Mouse (Mus musculus): Measurements from ENCODE around the gene Adamtsl1. TPM values are rescaled to one million over a fixed set of nuclear protein-coding genes. Genes with fewer than 3 reads are reported as not detected.

The Adamtsl1 gene
- polyA plus RNA-seq, 1 experiment from 2014 or later: 11.5 TPM

GRCm38 (mm10) chr4:85618746-85619145 is 104.8 kb downstream of the Adamtsl1 start:
- ATAC-seq (ENCODE audit: low FRiP score): no peak
- Histone ChIP-seq H3K4me2 (replicated peaks) (no peak overlapping the region), H3K4me3 (replicated peaks; ENCODE audit: low read length) (no peak overlapping the region), H3K36me3 (replicated peaks; ENCODE audit: control insufficient read depth, insufficient read depth) (no peaks in the 10 kb centered on the region), H3K27me3 (ENCODE audit: control insufficient read depth, insufficient read depth, low read length) (no peaks in the 10 kb centered on the region), H3K9ac (no peak overlapping the region), H3K9me3 (ENCODE audit: control insufficient read depth, low read length) (no peaks in the 10 kb centered on the region), H3K27ac (no peak overlapping the region), H3K4me1 (replicated peaks; ENCODE audit: control insufficient read depth, insufficient read depth, low read length) (no peaks in the 10 kb centered on the region)
- WGBS: 93% methylated on average over 5 of the region's 5 CpGs
- DNase-seq (ENCODE audit: low spot score): no peak

DNA sequence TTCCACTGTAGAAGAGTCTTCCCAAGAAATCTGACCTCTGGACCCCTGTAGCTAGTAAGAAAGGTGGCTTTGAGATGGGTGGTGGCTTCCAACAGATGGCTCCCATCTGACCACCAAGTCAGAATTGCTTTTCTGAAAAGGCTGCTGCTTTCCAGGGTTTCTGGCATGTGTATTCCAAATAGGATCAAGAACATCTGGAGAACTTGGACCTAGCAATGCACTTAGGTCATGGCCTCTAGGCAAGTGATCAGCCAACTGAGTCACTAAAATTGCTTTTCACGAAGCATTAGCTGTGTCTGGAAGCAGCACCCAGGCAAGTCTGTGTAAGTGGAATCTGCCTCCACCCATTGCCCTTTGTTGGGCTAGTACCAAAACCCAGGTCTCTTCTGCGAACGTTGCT is 105.3 kb downstream of the Adamtsl1 start:
- Histone ChIP-seq H3K27ac (no peak overlapping the region), H3K27me3 (ENCODE audit: control insufficient read depth, insufficient read depth, low read length) (no peaks in the 10 kb centered on the region), H3K9me3 (ENCODE audit: control insufficient read depth, low read length) (no peaks in the 10 kb centered on the region), H3K36me3 (replicated peaks; ENCODE audit: control insufficient read depth, insufficient read depth) (no peaks in the 10 kb centered on the region), H3K4me2 (replicated peaks) (no peak overlapping the region), H3K4me3 (replicated peaks; ENCODE audit: low read length) (no peak overlapping the region), H3K9ac (no peak overlapping the region), H3K4me1 (replicated peaks; ENCODE audit: control insufficient read depth, insufficient read depth, low read length) (no peaks in the 10 kb centered on the region)
- 87% methylated on average over 3 of the region's 3 CpGs for WGBS
- ATAC-seq (ENCODE audit: low FRiP score): no peak
- DNase-seq (ENCODE audit: low spot score): no peak

DNA sequence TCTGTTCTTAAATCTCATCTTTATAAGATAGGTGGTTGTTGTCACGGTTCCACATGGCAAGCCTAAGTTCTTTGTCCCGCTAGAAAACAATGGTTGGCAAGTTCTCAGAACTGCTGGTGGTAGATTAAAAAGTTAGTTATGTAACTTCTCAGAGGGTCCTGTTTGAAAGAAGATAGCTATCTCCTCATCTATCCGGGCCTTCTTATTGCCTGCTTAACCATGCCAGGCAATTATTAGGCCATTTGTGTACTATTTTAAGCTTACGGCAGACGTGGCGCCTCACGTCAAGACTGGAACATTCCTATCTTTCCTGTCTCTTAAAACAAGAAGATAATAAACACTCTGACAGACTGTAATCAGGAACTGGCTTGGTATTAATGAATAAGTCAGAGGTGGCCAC is 115.4 kb downstream of the Adamtsl1 start:
- no peak overlapping the region for H3K4me3 ChIP-seq (replicated peaks; ENCODE audit: low read length)
- H3K4me1 ChIP-seq (replicated peaks; ENCODE audit: control insufficient read depth, insufficient read depth, low read length): no peaks in the 10 kb centered on the region
- no peaks in the 10 kb centered on the region for H3K9me3 ChIP-seq (ENCODE audit: control insufficient read depth, low read length)
- H3K4me2 ChIP-seq (replicated peaks): no peak overlapping the region
- no peak overlapping the region for H3K27ac ChIP-seq
- no peak for ATAC-seq (ENCODE audit: low FRiP score)
- DNase-seq (ENCODE audit: low spot score): no peak
- H3K36me3 ChIP-seq (replicated peaks; ENCODE audit: control insufficient read depth, insufficient read depth): no peaks in the 10 kb centered on the region
- no peak overlapping the region for H3K9ac ChIP-seq
- H3K27me3 ChIP-seq (ENCODE audit: control insufficient read depth, insufficient read depth, low read length): no peaks in the 10 kb centered on the region
- 88% methylated on average over 7 of the region's 7 CpGs for WGBS

- WGBS: 89% methylated on average over 5 of the region's 5 CpGs
- ATAC-seq (ENCODE audit: low FRiP score) (no peak), DNase-seq (ENCODE audit: low spot score) (no peak)
These were observed 155.3 kb downstream of the Adamtsl1 start for GRCm38 (mm10) chr4:85669271-85669670.

GRCm38 (mm10) chr4:85669735-85670134 is 155.8 kb downstream of the Adamtsl1 start:
- Histone ChIP-seq H3K36me3 (replicated peaks; ENCODE audit: control insufficient read depth, insufficient read depth) (no peaks in the 10 kb centered on the region), H3K4me1 (replicated peaks; ENCODE audit: control insufficient read depth, insufficient read depth, low read length) (no peaks in the 10 kb centered on the region), H3K27ac (no peak overlapping the region), H3K4me2 (replicated peaks) (no peak overlapping the region), H3K9me3 (ENCODE audit: control insufficient read depth, low read length) (no peaks in the 10 kb centered on the region), H3K9ac (no peak overlapping the region), H3K4me3 (replicated peaks; ENCODE audit: low read length) (no peak overlapping the region), H3K27me3 (ENCODE audit: control insufficient read depth, insufficient read depth, low read length) (no peaks in the 10 kb centered on the region)
- no peak for DNase-seq (ENCODE audit: low spot score)
- ATAC-seq (ENCODE audit: low FRiP score): no peak
- WGBS: 83% methylated on average over 1 of the region's 1 CpGs

More at GRCm38 (mm10) chr4:85669271-85669670, 155.3 kb downstream of the Adamtsl1 start:
- H3K36me3 ChIP-seq (replicated peaks; ENCODE audit: control insufficient read depth, insufficient read depth): no peaks in the 10 kb centered on the region
- H3K27ac ChIP-seq: no peak overlapping the region
- H3K9ac ChIP-seq: no peak overlapping the region
- no peaks in the 10 kb centered on the region for H3K4me1 ChIP-seq (replicated peaks; ENCODE audit: control insufficient read depth, insufficient read depth, low read length)
- H3K4me3 ChIP-seq (replicated peaks; ENCODE audit: low read length): no peak overlapping the region
- H3K27me3 ChIP-seq (ENCODE audit: control insufficient read depth, insufficient read depth, low read length): no peaks in the 10 kb centered on the region
- H3K4me2 ChIP-seq (replicated peaks): no peak overlapping the region
- H3K9me3 ChIP-seq (ENCODE audit: control insufficient read depth, low read length): no peaks in the 10 kb centered on the region

GRCm38 (mm10) chr4:85672290-85672689 is 158.3 kb downstream of the Adamtsl1 start:
- no peaks in the 10 kb centered on the region for H3K36me3 ChIP-seq (replicated peaks; ENCODE audit: control insufficient read depth, insufficient read depth)
- 54% methylated on average over 4 of the region's 4 CpGs for WGBS
- no peak for DNase-seq (ENCODE audit: low spot score)
- no peaks in the 10 kb centered on the region for H3K9me3 ChIP-seq (ENCODE audit: control insufficient read depth, low read length)
- no peak overlapping the region for H3K27ac ChIP-seq
- ATAC-seq (ENCODE audit: low FRiP score): no peak
- H3K27me3 ChIP-seq (ENCODE audit: control insufficient read depth, insufficient read depth, low read length): no peaks in the 10 kb centered on the region
- H3K4me2 ChIP-seq (replicated peaks): no peak overlapping the region
- no peak overlapping the region for H3K4me3 ChIP-seq (replicated peaks; ENCODE audit: low read length)
- H3K9ac ChIP-seq: no peak overlapping the region
- H3K4me1 ChIP-seq (replicated peaks; ENCODE audit: control insufficient read depth, insufficient read depth, low read length): no peaks in the 10 kb centered on the region

- ATAC-seq (ENCODE audit: low FRiP score) (no peak), DNase-seq (ENCODE audit: low spot score) (no peak)
- no peaks in the 10 kb centered on the region for H3K27me3 ChIP-seq (ENCODE audit: control insufficient read depth, insufficient read depth, low read length)
- no peak overlapping the region for H3K4me2 ChIP-seq (replicated peaks)
- no peaks in the 10 kb centered on the region for H3K36me3 ChIP-seq (replicated peaks; ENCODE audit: control insufficient read depth, insufficient read depth)
- no peaks in the 10 kb centered on the region for H3K4me1 ChIP-seq (replicated peaks; ENCODE audit: control insufficient read depth, insufficient read depth, low read length)
- no peak overlapping the region for H3K9ac ChIP-seq
- 42% methylated on average over 1 of the region's 1 CpGs for WGBS
- no peak overlapping the region for H3K27ac ChIP-seq
- H3K9me3 ChIP-seq (ENCODE audit: control insufficient read depth, low read length): no peaks in the 10 kb centered on the region
- no peak overlapping the region for H3K4me3 ChIP-seq (replicated peaks; ENCODE audit: low read length)
These were observed 163.6 kb downstream of the Adamtsl1 start for GRCm38 (mm10) chr4:85677621-85678020.

GRCm38 (mm10) chr4:85686160-85686559 is 172.2 kb downstream of the Adamtsl1 start:
- no peaks in the 10 kb centered on the region for H3K36me3 ChIP-seq (replicated peaks; ENCODE audit: control insufficient read depth, insufficient read depth)
- H3K4me2 ChIP-seq (replicated peaks): no peak overlapping the region
- no peak for ATAC-seq (ENCODE audit: low FRiP score)
- no peaks in the 10 kb centered on the region for H3K27me3 ChIP-seq (ENCODE audit: control insufficient read depth, insufficient read depth, low read length)
- no peak overlapping the region for H3K4me3 ChIP-seq (replicated peaks; ENCODE audit: low read length)
- no peak overlapping the region for H3K9ac ChIP-seq
- no peaks in the 10 kb centered on the region for H3K4me1 ChIP-seq (replicated peaks; ENCODE audit: control insufficient read depth, insufficient read depth, low read length)
- H3K27ac ChIP-seq: no peak overlapping the region
- no peak for DNase-seq (ENCODE audit: low spot score)
- 84% methylated on average over 4 of the region's 4 CpGs for WGBS
- no peaks in the 10 kb centered on the region for H3K9me3 ChIP-seq (ENCODE audit: control insufficient read depth, low read length)

DNA sequence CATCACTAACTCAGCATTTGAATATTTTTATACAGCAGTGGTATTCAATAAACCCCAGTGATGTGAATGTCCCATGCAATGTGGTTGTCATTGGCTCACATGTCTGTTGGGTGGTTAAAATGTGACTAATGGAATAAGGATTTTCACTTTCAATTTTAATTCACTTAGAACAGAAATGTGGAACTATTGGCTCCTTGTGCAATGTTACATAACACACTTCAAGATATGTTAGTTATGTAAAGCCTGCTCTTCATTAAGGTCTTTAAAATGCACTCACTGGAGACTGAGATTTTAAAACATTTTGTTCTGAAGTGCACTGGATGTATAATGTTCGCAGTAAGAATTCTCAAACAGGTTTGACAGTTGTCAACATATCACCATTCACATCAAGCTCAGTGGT is 181.3 kb downstream of the Adamtsl1 start:
- no peaks in the 10 kb centered on the region for H3K27me3 ChIP-seq (ENCODE audit: control insufficient read depth, insufficient read depth, low read length)
- H3K4me3 ChIP-seq (replicated peaks; ENCODE audit: low read length): no peak overlapping the region
- H3K9ac ChIP-seq: no peak overlapping the region
- H3K4me2 ChIP-seq (replicated peaks): no peak overlapping the region
- DNase-seq (ENCODE audit: low spot score): no peak
- 96% methylated on average over 1 of the region's 1 CpGs for WGBS
- H3K27ac ChIP-seq: no peak overlapping the region
- no peak for ATAC-seq (ENCODE audit: low FRiP score)
- no peaks in the 10 kb centered on the region for H3K4me1 ChIP-seq (replicated peaks; ENCODE audit: control insufficient read depth, insufficient read depth, low read length)
- H3K36me3 ChIP-seq (replicated peaks; ENCODE audit: control insufficient read depth, insufficient read depth): no peaks in the 10 kb centered on the region
- H3K9me3 ChIP-seq (ENCODE audit: control insufficient read depth, low read length): peaks cover 11% of the 10 kb centered on the region

- Histone ChIP-seq H3K9me3 (ENCODE audit: control insufficient read depth, low read length) (no peaks in the 10 kb centered on the region), H3K4me2 (replicated peaks) (no peak overlapping the region), H3K4me1 (replicated peaks; ENCODE audit: control insufficient read depth, insufficient read depth, low read length) (no peaks in the 10 kb centered on the region), H3K36me3 (replicated peaks; ENCODE audit: control insufficient read depth, insufficient read depth) (no peaks in the 10 kb centered on the region), H3K4me3 (replicated peaks; ENCODE audit: low read length) (no peak overlapping the region), H3K27ac (no peak overlapping the region), H3K27me3 (ENCODE audit: control insufficient read depth, insufficient read depth, low read length) (no peaks in the 10 kb centered on the region), H3K9ac (no peak overlapping the region)
- DNase-seq (ENCODE audit: low spot score) (peak; percentile 37), ATAC-seq (ENCODE audit: low FRiP score) (peak; percentile 86)
- WGBS: 27% methylated on average over 7 of the region's 7 CpGs
These were observed 193.5 kb downstream of the Adamtsl1 start for GRCm38 (mm10) chr4:85707352-85708057.

Measured in hindbrain, embryonic 14.5 days (tissue).